Mouse (Mus musculus) kidney, adult 2 months (tissue): ENCODE measurements around the gene Trpc4ap.

Experiments
- CTCF ChIP-seq: fragments of 200-500 bp; conservative IDR thresholded peaks from 2 replicates; pipeline ENCODE4 v1.5.1; 2011; ENCODE audit warnings: low read depth, mild to moderate bottlenecking, control low read depth, low read length, moderate library complexity, mixed read lengths; ENCODE audit not compliant: insufficient read depth, insufficient read length
- POLR2A ChIP-seq: fragments of 200-500 bp; IDR thresholded peaks from one replicate; pipeline ENCODE4 v1.6.1; 2011; ENCODE audit warnings: low read depth, low read length, control low read depth

DNA sequence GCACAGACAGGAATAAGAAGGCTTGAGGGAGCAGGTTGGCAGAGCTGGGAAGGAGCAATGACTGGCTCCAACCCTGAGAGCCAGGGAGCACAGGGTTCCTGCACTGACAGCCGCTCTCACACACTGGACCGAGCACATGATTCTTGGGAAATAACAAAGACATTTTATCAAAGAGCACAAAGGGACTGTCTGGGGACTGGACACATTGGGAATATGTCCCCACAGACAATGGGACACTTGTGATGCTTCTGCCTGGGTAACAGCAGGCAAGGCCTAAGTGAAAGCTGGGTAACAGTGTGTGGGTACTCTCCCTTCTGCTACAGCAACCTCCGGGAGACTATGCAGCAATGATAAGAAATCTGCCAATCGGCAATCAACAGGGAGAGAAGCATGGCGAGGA, 29.8 kb downstream of the Trpc4ap start:
- no peak for TF ChIP-seq CTCF
- TF ChIP-seq POLR2A, result no peak
